Mouse (Mus musculus): ENCODE results near the gene 4833423E24Rik.

The 4833423E24Rik gene

DNA sequence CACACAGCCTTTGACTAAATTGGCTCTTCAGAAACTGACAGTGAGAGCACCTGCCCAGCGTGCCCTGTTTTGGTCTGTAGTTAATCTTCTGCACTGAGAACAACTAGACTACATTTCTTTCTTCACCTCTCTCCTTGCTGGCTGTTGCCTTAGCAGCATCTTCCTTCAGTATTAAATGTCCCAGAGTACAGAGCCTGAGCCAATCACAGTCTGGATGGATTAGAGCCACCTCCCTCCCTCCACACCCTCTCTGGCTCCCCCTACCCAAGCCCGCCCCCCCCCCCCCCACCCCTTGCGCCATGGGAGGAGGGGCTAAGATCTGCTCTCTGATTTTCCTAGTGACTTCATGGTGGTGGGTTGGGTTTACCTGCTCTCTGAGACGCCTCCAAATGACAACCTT, at the start of gene 4833423E24Rik:
Gene 4833423E24Rik, minus strand, starts transcription at position 146 of the 400 bp plus-strand sequence.
- in situ Hi-C loops (cut with MboI; ENCODE audit: unreplicated experiment in 2 of 2) = no loop called here

DNA sequence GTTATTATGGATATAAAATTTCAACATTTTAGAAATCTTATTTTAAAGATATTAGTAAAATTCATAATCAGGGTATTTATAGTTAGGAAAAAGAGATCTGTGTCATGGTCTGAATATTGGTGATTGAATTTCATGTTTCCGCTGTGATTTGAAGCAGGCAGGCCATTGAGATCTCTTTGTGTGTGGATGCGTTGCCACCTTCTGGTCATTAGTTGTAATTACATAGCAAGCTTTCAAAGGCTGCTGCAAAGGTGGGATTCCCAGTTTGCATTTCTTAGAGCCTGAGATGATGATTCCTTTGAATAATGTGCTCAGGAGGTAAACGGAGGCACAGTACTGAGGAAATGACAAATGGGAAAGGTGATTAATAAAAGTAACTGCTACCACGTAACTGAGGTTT, 42.4 kb upstream of the 4833423E24Rik start:
- in situ Hi-C loops (cut with MboI; ENCODE audit: unreplicated experiment in 2 of 2) = loop anchor here (5.0 to 25.0 kb wide), 6 partner anchors 316 to 1109 kb away; no protein-coding TSS in a partner anchor

DNA sequence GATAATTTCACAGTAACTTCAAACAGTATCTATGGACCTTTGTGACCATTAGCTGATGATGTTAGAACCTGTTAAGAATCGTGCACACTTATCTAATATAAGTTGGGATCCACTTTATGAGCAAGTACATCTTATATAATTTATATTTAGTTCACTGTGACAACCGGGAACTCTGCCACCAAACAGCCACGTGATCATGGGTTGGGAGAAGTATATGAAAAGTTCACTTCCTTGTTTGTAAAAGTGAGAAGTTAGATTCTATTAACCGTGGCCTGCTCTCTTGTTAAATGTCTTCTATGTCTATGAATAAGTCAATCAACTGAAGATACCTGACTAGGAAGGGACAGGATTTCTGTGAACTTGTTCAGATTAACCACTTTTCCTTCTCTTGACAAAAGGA, 41.4 kb upstream of the 4833423E24Rik start:
- in situ Hi-C loops (cut with MboI; ENCODE audit: unreplicated experiment in 2 of 2) = loop anchor here (5.0 to 25.0 kb wide), 6 partner anchors 315 to 1108 kb away; no protein-coding TSS in a partner anchor

DNA sequence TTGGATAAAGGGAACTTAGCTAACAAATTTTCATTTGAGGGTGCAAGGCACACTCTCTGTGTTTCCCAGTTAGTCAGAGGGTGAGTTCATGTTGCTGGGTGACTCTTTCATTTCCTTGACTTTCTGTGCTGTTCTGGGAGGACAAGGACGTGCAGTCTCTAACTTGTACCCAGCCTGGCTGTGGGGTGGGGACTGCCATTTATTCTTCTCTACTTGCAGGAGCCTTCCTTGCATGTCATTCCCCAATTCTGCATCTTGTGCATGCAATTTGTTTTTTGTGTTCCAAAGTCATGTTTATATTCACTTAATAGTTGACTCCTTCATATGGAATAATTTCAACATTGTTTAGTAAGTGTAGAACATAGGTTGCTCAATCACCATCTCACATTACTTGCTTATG, 36.0 kb upstream of the 4833423E24Rik start:
- in situ Hi-C loops (cut with MboI; ENCODE audit: unreplicated experiment in 2 of 2) = loop anchor here (25.0 kb wide), 2 partner anchors 693 to 793 kb away; no protein-coding TSS in a partner anchor

DNA sequence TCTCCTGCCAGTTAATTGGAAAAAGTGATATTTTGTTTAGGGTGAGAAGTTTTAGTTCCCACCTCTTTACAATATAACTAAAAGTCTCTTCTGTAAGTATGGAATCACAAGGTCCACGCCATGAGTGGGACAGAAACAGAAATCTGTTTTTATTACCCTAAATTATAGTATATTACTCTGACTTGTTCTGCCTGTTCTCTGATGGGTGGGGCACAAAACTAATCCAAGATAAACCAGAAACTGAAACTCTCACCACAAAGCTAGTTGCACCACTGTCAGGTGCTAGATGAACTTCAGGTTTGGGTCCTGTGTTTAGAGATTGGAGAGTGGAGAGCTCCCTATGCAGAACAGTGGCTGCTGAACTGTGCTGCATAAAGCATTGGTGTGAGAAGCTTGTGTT, 15.1 kb upstream of the 4833423E24Rik start:
- in situ Hi-C loops (cut with MboI; ENCODE audit: unreplicated experiment in 2 of 2) = no loop called here

DNA sequence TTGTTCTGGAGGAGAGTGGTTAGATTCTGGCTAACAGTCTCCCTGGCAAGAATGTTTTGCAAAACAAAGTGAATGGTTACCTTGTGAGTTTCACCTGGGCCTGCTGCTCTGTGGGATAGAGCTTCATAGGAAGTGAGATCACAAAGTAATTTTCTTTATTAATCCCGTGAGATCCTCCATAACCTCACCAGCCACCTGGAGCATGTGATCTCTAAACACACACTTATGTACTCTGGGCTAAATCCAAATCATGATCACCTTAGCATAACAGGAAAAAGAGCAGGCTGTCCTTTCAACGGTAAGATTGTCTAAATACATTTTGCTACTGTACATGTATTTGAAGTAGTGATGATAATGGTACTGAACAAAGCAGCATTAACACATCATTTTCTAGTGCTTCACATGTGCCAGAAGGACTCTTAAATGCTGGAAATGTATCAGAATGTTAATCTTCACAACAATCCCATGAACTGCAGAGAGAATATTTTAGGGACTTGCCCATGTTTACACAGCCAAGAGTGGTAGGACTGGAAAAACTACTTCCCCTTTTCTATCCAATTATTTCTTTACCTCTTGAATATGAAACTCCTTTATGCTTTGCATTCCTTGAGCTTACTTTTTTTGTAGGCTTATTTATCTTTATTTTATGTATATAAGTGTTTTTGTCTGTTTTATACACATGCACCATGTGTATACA, 13.4 kb upstream of the 4833423E24Rik start:
- in situ Hi-C loops (cut with MboI; ENCODE audit: unreplicated experiment in 2 of 2) = no loop called here

DNA sequence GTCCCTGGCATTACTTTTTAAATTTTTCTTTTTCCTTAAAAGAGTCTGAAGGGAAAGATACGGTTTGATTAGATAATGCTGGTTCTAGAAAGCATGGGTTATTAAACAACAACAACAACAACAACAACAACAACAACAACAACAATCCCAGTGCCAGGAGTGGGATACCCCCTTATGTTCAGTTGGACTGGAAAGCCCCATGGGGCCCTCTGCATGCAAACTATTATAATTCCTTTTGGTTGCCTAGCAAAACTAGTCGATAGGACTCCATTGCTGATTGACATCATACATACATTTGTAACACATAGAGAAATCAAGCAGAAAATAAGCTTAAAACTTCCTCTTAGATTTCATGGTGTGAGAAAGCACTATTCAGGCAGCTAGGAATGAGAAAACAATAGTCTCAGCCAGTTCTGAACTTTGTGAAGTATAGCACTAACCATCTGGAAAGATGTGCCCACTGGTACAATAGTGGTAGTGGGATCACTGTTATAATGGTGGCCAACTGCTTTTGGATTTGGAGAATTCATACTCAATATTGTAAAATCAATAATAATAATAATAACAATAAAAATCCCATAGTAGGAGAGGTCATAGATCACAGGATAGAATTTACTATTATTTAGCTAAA, 4.2 kb upstream of the 4833423E24Rik start:
- in situ Hi-C loops (cut with MboI; ENCODE audit: unreplicated experiment in 2 of 2) = no loop called here

DNA sequence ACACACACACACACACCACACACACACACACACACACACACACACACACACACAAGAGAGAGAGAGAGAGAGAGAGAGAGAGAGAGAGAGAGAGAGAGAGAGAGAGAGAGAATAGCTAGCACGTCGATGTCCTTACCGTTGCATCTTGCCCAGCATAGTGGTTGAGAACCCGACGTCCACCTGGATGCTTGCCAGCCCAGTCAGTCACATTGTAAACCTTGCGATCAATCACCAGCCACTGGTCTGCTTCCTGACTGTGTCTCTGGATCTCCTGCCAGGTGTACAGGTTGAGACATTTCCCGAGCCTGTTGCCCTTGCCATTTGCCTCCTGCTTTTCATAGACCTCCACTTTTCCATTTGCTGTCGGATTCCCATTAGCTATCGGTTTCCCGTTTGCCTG, 532 bp downstream of the 4833423E24Rik start:
- in situ Hi-C loops (cut with MboI; ENCODE audit: unreplicated experiment in 2 of 2) = no loop called here

DNA sequence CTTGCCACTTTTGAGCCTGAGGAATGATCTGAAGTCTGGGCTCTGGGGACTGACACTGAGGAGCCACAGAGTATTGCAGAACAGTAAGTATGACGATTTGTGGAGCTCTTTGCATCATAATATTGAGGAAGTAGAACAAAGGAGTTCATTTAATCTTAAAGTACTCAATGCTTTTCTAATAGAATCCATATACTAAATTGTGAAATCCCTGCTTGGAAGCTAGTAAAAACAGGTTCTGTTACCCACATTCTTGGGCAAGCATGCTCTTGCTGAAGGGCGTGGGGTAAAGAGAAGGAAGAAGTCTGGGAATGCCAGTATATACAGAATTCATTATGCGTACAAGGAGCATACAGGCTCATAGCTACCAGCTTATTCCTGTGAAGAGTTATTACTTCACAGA, 8.4 kb downstream of the 4833423E24Rik start:
- in situ Hi-C loops (cut with MboI; ENCODE audit: unreplicated experiment in 2 of 2) = no loop called here

DNA sequence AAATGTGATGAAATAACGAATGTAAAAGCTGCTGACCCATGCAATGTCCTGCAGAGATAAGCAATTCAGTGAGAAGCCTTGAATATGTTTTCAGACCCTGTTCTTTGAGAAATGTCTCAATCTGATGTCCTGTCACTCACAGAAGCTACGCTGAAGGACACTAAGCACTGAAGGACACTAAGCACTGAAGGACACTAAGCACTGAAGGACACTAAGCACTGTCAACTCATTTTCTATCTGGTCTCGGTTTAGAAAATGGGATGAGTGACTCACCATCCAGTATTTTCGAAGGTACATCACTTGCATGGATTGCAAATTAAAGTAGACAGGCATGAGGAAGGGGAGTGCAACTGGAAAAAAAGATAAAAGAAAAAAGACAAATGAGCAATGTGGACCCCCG, 28.4 kb downstream of the 4833423E24Rik start:
- in situ Hi-C loops (cut with MboI; ENCODE audit: unreplicated experiment in 2 of 2) = no loop called here

DNA sequence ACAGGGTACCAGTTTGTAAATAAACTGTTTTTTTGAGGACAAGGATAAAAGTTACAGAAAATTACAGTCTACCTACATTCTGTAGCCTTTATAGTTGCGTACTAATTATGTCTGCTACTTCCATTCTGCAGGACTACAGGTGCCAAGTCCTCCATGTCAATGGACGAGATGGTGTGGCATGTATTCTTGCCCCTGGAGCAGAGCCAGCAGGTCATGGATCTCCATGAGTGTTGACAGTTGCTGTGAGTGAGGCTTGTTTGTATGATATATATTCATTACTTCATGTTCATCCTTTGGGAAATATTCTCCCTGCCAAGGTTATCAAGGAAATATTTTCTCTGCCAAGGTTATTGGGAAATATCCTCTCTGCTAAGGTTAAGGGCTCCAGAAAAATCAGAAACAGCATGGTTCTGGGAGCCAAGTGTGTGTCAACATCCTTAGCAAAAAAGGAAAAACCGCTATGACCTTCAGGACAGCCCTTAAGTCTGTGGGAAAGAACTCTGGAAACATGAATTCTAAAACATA, 52.0 kb downstream of the 4833423E24Rik start:
- in situ Hi-C loops (cut with MboI; ENCODE audit: unreplicated experiment in 2 of 2) = no loop called here

DNA sequence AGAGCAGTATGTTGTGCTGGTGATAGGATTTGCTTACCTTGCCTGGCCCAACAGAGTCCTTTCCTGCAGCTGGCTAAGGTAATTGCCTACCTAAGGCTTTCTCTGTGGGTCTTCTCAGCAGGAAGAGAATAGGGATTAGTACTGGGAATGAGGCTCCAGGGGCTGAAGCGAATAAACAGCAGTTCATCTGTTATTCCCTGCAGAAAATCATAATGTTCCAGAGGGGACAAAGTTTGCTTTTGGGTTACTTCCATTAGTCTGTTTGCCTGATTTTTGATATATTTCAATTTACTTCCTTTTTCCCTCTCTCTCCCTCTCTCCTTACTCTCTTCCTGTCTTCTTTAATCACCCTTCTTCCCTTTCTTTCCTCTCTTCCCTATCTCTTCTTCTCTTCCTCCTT, 75.3 kb downstream of the 4833423E24Rik start, which contains the start of gene Olfr995:
Gene Olfr995, minus strand, starts transcription at position 101 of the 400 bp plus-strand sequence.
- in situ Hi-C loops (cut with MboI; ENCODE audit: unreplicated experiment in 2 of 2) = no loop called here

DNA sequence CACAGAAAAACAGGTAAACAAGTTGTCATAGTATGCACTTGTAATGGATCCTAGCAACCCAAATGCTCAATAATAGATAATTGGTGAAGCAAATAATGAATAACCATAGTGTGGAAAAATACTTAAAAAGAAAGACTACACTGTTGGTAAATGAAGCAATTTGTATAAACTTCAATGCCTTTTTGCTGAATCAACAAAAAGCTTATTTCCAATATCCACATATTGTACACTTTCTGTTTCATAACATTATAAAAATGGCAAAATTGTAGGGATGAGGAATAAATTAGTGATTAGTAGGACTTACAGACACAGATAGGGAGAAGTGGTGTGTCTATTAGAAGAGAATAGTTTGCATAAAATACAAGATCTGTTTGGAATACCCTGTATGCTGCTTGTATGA, 76.3 kb downstream of the 4833423E24Rik start:
- in situ Hi-C loops (cut with MboI; ENCODE audit: unreplicated experiment in 2 of 2) = no loop called here

DNA sequence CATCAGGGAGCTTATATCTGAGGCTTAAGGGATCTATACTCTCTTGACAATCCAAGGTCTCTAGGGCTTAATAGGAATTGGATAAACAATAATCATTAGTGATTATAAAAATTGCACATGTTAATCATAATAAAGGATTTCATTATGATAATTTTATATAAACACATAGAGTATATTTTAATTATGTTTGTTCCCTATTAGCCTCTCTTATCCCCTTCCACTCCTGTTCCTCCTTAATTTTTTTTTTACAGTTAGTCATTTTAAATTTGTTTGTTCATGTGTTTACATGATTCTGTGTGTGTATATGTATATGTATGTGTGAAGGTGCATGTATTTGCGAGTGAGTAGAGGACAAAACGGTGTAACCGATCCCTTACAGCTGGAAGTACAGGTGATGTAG, 82.5 kb downstream of the 4833423E24Rik start, which contains the start of gene Olfr994:
Gene Olfr994, minus strand, starts transcription at position 101 of the 400 bp plus-strand sequence.
- in situ Hi-C loops (cut with MboI; ENCODE audit: unreplicated experiment in 2 of 2) = no loop called here

Data from v-Abl transformed pro-B cells (cell line).